Mouse (Mus musculus) regulatory T cell (primary cell): ENCODE results near the gene Exo5.

Experiments used
- in situ Hi-C: fragments of 300-600 bp; cut with MboI, MseI; formaldehyde crosslinking; loops from one replicate; pipeline ENCODE4 v1.15.1; 2025; ENCODE audit warnings: high pct_unique_total_duplicates

The Exo5 gene

DNA sequence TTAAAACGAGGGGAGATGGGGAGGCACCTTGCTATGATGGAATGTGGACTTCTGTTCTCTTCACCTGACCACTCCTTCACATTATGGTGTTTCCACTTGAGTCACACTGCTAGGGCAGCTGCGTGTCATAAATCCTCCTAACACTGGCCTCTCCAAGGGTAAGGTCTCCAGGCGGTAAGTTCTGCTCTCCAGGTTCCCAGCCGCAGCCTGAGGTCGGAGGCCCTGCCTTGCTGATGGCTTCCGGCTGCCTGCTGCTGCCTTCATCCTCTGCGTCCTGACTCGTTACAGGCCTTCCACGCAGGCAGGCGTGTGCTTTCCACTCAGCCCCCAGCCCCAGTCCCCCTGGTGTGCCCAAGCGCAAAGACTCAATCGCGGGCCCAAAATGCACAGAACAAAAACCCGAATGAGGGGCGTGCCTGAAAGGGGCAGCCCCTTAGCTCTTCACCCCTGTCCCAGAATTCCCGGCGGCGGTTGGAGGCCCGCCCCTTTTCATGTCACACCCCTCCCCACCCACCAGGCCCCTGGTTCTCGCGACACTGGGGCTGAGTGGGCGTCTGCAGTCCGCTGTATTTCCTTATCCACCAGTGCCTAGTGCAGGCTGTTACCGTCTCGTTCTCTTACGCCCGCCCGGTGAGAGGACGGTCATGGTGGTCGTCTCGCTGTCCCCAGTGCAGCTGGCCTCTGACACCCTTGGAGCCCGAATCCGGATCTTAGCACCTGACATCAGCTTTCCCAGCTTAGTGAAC lies at the start of gene Exo5:
Gene Exo5, minus strand, starts transcription at position 464 of the 746 bp plus-strand sequence.
- in situ Hi-C loops: no loop called here

DNA sequence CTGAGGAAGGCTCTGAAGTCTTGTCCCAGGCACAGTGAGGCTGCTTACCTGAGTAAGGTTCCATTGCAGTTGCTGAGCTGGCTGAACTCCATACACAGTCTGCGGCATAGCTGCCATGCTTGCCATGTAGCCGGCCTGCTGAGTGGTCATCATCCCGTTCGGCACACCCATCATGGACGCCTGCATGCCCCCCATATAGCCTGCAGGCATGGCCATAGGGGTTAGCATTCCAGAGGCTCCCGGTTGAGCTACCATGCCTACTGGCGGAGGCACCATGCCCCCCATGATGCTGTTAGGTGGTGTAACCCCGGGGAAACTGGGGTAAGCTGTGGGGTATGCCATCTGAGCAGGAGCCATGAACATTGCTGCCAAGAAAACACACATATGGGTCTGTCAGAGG lies 47.0 kb upstream of the Exo5 start:
- in situ Hi-C loops: no loop called here

DNA sequence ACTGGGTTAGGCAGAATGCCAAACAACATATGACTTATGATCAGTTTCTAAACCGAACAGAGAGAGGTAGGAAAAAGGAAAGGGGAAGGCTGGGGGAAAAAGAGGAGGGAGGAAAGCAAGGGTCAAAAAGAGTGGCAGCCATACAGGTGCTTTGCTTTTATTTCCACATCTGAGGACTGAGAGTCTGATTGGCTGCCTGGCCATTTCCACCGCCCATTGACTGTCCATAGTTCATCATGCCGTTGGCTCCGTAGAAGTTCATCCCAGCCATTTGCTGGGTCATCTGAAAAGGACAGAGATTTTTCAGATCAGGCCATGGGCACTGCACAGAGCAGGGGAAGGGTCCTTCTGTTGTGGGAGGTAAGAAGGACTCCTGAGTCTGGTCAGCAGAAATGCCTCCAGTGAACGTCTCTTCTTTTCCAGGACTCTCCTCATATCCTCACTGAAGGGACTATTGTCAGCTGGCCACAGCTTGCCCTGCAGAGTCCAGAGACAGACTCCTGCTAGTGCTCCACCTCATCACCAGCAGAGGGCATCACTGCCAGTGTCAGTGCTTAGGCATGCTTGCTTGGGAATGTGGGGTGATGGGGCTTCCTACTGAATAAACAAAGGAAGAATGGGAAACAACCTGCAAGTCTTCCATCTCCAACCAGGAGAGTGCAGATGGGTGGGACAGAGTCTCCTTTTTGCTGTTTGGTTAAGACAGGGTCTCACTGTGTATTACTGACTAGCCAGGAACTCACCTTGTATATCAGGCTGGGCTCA lies 44.7 kb upstream of the Exo5 start:
- in situ Hi-C loops: loop anchor here (5.0 kb wide), 1 partner anchor 37 kb away; no protein-coding TSS in a partner anchor

DNA sequence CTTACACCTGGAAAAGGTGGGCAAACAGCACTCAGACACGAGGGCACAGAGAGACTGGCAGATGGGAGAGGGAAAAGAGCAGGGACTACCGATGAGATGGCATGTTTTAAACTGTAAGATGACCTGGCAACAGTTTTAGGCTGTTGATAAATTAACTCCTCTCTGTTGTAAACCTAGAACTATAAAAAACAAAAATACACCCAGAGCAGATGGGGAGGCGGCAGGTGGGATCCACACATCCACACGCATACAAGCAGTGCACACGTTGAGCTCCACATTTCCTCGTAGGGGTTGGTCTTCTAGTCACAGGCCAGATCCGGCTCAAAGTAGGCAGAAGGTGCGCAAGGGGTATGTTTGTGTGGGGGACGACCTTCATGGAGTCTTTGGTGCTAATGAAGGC lies 43.7 kb upstream of the Exo5 start:
- in situ Hi-C loops: loop anchor here (5.0 kb wide), 1 partner anchor 36 kb away; no protein-coding TSS in a partner anchor

DNA sequence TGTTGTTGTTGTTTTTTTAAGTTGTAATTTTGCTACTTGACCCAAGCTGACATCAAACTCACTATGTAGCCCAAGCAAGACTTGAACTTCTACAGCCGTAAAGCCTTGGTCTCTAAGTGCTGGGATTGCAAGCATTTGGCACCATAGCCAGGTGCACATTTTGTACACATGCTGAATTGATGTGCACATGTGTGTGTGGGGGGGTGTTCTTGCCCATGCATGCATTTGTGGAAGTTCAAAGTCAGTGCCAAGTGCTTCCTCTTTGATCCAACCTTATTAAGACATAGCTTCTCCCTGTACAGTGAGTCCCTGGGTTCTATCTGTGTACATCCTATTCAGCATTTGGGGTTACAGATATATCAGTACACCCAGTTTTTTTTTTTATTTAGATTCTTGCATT lies 30.8 kb upstream of the Exo5 start:
- in situ Hi-C loops: no loop called here

DNA sequence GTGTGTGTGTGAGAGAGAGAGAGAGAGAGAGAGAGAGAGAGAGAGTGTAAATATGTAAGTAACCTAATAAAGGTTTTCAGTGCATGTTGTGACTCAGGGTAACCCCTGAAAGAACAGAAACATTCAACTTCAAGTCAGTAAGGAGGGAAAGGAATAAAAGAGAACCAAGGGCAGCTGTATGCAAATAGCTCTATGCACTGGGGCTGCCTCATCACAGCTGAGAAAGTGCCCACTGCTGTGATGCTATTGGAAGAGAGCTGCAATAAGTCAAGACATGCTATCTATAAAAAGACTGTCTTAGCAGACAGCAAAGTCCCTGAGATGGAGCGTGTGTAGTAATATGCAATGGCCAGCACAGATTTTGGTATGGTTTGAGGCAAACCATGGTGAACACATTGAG lies 28.9 kb upstream of the Exo5 start:
- in situ Hi-C loops: no loop called here

DNA sequence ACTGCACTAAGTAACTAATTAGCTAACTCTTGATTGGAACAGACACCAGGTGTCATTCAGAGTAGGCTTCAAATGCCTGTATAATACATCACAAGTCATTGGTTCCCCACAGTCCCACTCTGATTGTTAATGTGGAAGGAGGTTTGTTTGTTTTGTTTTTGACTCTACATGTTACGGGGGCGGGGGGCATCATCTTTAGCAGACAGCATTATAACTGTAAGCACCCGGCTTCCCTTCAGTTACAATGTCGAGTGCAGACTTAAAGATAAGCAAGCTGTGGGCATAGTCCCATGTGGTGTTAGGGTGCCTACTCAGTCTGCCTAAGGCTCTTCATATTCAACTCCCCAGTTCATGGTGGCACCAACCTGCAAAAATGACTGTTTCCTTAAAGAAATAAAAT lies 28.2 kb upstream of the Exo5 start:
- in situ Hi-C loops: no loop called here

DNA sequence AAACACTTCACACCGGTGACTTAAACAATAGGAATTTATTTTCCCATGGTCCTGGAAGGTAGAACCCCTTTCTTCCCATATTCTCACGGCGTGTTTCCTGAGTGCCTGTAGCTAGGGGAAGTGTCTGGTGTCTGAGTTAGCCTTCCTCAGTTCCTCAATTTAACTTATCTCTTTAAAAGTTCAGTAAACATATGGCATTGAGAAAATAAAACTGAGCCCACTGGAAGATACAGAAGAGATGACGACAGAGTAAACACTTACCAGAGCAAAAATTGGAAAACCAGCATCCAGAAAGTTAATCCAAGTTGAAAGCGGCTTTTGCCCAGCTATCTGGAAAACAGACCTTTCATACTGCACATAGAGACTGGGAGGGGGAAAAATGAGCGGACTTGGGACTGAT lies 27.3 kb upstream of the Exo5 start:
- in situ Hi-C loops: no loop called here

DNA sequence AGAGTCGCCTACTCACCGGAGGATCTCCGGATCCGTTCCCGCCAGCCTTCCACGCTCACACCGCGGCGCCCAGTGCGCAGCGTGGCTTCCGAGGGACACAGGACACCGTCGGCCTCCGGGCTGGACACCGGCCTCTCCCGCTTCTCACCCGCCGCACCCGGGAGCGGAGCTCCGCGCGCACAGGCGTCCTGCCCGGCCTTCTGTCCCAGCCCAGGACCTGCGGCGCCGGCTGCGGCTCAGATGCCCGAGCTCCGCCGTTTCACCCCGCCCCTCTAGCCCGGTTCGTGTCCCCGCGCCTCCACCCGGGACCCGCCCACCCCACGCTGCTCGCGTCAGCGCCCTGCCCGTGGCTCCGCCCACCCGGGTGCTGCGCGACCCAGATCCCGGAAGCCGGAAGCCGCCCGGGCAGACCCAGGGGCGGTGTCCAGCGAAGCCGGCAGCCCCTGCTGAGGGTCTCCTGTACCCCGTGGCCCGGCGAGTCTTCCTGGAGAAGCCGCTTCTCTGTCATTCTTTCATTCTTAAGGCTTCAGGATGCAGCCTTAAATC lies 26.7 kb upstream of the Exo5 start, which contains the start of gene Zfp69:
Gene Zfp69, minus strand, starts transcription at position 272 of the 546 bp plus-strand sequence.
- in situ Hi-C loops: no loop called here

DNA sequence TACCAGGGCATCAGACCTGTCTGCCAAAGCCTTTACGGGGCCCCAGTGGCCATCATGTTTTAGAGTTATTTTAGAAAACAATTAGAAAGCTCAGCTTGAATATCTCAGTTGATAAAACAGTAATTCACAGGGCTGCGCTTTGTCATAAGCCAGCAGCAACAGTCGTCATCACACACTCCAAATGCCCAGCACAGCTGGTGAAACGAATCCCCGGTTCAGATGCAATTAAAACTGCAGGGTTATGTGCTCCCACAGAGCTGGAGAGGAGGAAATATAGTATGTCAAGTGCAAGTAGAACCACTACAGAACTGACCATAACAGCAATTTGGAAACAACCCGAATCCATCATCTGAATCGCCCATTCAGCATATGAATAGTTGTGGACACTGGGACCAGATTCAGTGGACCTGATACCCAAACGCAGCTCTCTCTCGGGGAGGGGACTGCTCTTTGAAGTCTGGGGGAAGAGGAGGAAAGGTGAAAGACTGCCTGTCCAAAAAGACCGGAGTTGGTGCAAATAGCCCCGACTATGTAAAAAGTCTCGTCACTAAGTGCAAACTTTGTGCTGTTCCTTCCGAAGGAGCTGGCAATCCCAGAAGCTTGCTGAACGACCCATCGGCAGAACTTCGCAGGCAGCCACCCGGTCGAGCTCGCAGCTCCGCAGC lies 26.1 kb upstream of the Exo5 start:
- in situ Hi-C loops: no loop called here

DNA sequence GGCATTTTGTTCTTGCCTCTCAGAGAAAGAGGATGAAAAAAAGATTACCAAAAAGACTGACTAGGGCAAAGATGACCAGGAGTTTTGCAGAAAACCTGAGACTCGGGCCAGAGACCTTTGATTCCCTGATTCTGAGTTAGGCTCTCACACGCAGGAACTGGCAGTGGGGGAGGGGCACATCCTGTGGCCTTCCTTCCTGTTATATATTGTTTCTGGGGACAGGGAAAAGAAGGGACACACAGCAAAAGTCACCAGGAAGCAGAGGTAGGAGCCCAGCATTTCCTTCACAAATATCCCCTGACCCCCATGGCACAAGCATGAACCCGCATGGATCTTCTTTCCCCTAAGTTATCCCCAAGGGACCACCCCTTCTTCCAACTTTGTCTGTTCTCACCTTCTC lies 24.1 kb upstream of the Exo5 start:
- in situ Hi-C loops: no loop called here

DNA sequence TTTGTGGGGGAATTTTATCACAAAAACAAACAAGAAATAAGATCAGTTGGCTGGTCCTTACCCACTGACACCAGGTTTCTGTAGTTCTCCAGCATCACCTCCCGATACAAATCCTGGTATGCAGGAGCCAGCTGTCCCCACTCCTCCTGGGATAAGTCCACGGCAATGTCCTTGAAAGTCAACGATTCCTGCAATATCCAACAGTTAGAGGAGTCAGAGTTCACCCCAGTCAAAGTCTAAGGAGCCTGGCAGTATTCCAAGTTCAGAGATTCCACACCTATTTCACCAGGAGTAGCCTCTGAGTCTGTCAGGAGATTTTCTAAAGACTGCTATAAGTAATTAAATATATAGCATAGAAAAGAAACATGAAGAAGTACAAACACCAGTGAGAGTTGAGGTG lies 10.2 kb upstream of the Exo5 start:
- in situ Hi-C loops: no loop called here

DNA sequence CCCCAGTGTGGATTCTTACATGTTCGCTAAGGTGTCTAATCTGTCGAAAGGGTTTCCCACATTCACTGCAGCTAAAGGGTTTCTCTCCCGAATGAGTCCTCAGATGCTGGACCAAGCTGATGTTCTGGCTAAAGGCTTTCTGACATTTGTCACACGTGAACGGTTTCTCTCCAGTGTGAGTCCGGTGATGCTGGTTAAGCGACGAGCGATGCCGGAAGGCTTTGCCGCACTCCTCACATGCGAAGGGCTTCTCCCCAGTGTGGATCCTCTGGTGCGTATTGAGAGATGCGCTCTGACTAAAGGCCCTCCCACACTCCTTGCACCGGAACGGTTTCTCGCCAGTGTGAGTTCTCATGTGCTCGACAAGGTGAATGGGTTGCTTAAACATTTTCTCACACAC lies 5.9 kb upstream of the Exo5 start:
- in situ Hi-C loops: loop anchor here (5.0 kb wide), 1 partner anchor 37 kb away; no protein-coding TSS in a partner anchor

DNA sequence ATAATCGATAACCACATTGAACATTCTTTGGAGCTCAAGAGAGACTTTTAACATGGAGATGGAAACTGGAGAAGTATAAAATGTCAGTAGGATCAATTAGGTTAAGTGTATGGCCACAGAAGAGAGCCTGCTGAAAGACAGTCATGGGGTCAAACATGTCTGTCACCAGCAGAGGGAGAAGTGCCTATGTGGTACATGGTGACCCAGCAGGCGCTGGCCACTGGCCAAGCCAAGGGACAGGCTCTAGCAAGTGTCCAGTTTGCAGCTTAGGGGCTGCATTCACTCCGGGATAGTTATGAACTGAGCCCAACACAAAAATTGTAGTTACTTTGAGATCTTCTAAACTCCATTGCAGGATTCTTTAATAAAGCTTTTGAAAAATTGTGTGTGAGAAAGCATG lies 3.9 kb upstream of the Exo5 start:
- in situ Hi-C loops: no loop called here

DNA sequence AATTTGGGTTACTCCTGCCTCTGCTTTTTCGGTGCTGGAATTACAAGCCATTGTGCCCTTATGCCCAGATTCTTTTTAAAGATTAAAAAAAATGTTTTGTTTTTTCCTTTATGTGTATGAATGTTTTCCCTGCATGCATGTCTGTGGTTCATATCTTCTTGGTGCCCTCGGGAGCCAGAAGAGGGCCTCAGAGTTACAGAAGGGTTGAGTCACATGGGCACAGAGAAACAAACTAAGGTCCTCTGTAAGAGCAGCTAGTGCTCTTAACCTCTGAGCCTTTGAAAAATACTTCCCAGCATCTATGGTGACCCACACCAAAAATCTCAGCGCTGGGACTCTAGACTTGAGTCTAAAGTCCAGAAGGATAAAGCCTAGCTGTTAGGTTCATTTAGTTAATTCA lies 569 bp upstream of the Exo5 start:
- in situ Hi-C loops: no loop called here

DNA sequence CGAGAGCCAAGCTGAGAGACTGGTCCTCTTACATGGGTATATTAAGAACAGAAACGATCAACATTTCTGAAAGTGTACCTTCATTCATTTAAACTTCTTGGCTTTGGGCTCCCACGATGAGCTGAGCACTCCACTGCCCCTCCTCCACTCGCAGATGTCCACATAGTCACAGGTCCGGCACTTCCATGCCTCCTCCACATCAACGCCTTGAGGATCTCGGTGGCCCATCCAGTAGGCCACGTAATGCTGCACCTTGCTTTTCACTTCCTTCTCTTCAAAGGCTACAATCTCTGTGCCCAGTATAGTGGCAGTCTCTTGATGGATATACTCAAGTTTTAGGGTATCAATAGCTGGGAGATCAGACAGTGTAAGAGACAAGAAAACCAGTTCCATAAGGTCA lies 3.4 kb downstream of the Exo5 start:
- in situ Hi-C loops: no loop called here

DNA sequence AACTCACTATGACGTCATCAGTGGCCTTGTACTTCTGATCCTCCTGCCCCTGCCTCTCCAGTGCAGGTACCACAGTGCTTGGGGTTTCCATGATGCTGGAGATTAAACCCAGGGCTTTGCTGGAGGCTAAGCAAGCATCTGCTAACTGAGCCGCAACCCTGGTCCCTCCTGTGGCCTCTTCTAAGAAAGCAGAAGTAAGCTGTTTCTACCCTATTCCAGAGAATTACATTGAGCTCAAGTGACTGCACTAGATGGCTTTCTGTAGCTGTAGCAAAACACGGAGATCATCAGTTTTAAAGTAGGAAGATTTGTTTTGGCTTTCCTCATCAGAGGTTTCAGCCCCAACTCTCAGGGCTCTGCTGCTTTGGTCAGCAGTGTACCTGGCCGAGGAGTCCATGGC lies 10.3 kb downstream of the Exo5 start:
- in situ Hi-C loops: loop anchor here (5.0 kb wide), 2 partner anchors 67 to 232 kb away; no protein-coding TSS in a partner anchor

DNA sequence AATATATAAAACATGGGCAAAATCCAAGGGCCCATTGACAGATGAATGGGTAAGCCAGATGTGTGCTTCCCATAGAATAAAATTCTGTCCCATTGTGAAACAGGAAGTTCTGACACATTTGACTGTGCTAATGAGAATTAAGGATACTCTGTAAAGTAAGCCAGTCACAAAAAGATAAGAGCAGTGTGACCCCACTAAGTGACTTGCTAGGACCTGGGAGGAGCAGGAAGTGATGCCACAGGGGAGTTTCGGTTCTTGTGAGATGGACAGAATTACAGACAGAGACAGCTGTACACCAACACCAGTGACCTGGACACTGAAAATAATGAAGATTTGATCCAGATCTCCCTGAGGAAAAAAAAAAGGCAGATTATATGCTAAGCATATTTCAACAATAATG lies 11.0 kb downstream of the Exo5 start:
- in situ Hi-C loops: loop anchor here (5.0 kb wide), 2 partner anchors 67 to 232 kb away; no protein-coding TSS in a partner anchor

DNA sequence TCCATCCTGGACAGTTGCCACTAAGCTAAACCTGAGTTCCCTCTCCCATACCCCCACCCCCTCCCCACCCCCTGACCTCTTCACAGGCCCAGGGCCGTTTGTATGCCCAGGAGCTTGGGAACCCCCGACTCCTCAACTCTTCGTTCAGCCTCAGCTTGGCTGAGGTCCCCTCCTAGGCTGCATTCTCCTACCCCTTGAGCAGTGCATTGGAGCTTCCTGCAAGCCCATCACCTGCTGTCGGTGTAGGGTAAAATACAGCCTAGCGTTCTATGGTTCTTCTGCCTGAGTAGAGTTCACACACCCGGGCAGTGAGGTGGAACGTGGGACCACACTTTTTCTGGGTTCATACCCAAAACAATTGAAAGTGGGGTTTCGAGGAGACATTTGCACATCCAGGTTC lies 11.4 kb downstream of the Exo5 start:
- in situ Hi-C loops: loop anchor here (5.0 kb wide), 2 partner anchors 66 to 231 kb away; no protein-coding TSS in a partner anchor

DNA sequence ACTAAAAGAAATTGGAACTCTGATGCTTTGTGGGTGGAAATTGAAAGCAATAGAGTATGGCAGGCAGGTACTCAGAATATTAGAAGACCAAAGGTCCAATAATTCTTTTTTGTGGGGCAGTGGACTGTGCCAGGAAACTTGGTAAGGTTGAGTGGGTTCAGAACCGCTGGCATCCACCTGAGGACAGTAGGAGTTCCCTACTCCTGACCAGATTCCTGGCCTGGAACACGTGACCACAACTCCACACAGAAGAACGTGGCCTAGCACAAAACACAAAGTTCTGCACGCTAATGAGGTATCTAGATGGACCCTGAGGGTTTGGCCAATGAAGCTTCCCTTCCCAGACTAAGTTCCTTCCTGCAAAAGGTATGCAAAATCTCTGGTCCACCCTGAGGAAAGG lies 12.0 kb downstream of the Exo5 start:
- in situ Hi-C loops: loop anchor here (5.0 kb wide), 2 partner anchors 66 to 231 kb away; no protein-coding TSS in a partner anchor

DNA sequence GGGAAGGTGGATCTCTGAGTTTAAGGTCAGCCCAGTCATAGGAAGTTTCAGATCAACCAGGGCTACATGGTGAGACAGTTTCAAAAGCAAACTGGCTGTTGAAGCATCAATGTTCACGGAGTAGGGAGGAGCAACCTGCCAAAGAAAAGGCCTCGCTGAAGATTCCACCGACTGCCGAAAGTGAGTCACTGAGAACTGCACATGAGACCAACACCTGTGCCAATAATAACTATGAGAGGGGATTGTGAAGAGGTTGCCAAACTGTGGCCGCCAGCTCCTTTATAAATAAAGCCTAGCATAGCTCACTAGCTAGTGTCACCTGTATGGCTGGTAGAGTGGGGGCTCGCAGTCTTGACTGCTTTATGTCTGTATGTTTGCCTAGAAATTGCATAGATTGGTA lies 13.7 kb downstream of the Exo5 start:
- in situ Hi-C loops: loop anchor here (5.0 kb wide), 2 partner anchors 64 to 229 kb away; no protein-coding TSS in a partner anchor
